Mouse (Mus musculus) cerebellum, postnatal 14 days (tissue): ENCODE data around the gene Pycard.
"Not testable (repeated sequence)": the region's sequence is repeated elsewhere in the genome, so short reads cannot be mapped to it uniquely, and the experiment has no call there.

Experiments
- DNase-seq, 2 experiments: peaks; one replicate each; pipeline ENCODE4 v3.0.0; 2021; ENCODE audit warnings: mixed read lengths in 2 of 2

Gene Pycard

GRCm38 (mm10) chr7:128003098-128003497 is 9.4 kb upstream of the Pycard start:
- no peak for DNase-seq

GRCm38 (mm10) chr7:128000068-128000950 is 6.6 kb upstream of the Pycard start:
- no peak for DNase-seq

GRCm38 (mm10) chr7:127999436-127999835 is 5.8 kb upstream of the Pycard start:
- no peak for DNase-seq

GRCm38 (mm10) chr7:127992488-127993340 is 953 bp downstream of the Pycard start:
- no peak for DNase-seq

- DNase-seq = peak; percentile 82 to 90
Observed at GRCm38 (mm10) chr7:127991643-127992487, 1.8 kb downstream of the Pycard start.

GRCm38 (mm10) chr7:127988904-127989303 is 4.8 kb downstream of the Pycard start:
- DNase-seq = no peak

GRCm38 (mm10) chr7:127980606-127981005 is 13.1 kb downstream of the Pycard start:
- no peak for DNase-seq

GRCm38 (mm10) chr7:127978856-127979255 is 14.8 kb downstream of the Pycard start:
- no peak for DNase-seq

GRCm38 (mm10) chr7:127974413-127974930 is 19.2 kb downstream of the Pycard start:
- no peak for DNase-seq

- peak; percentile 77 to 81 for DNase-seq
Observed at GRCm38 (mm10) chr7:127967922-127968828, 25.5 kb downstream of the Pycard start.

GRCm38 (mm10) chr7:127967004-127967921 is 26.4 kb downstream of the Pycard start, which contains the start of gene Fus:
Gene Fus, plus strand, starts transcription at chr7:127967457.
- peak; percentile 98 to 99 for DNase-seq

- peak; percentile 20 to 28 for DNase-seq
Observed at GRCm38 (mm10) chr7:127966371-127966918, 27.2 kb downstream of the Pycard start.

GRCm38 (mm10) chr7:127959364-127959763 is 34.3 kb downstream of the Pycard start:
- no peak for DNase-seq

GRCm38 (mm10) chr7:127952864-127953581 is 40.6 kb downstream of the Pycard start:
- DNase-seq = no peak

- DNase-seq = no peak
Observed at GRCm38 (mm10) chr7:127946470-127947023, 47.1 kb downstream of the Pycard start, which contains the start of gene Prss36. Gene Prss36, minus strand, starts transcription at chr7:127946725.

GRCm38 (mm10) chr7:127944614-127945013 is 49.1 kb downstream of the Pycard start:
- DNase-seq = no peak

GRCm38 (mm10) chr7:127942097-127942496 is 51.6 kb downstream of the Pycard start:
- not testable (repeated sequence) for DNase-seq
